Comparison of ENCODE assay signal across 8 mouse cellular contexts in the genomic region with DNA sequence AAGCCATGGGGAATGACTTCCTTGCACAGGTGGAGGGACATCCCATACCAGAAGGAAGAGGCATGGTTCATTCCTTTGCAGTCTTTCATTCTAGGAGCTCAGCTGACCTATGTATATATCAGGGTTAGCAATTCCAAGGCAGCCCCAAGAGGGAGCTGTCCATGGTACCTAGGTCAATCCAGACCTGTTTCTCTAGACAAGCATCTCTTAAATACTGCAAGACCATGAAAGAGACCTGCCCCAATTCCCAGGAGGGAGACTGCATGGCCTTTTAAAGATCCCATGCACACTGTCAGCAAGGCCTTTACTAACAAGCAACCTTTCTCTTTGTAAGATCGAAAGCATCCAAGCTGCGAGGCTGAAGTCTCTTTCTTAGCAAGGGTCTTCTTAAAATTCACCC.
DNase-seq lines count a peak whose midpoint lies in the region; ATAC-seq and TF ChIP-seq lines count a peak whose summit lies in the region.

No protein-coding gene starts in this region.

- no peaks in the 10 kb centered on the region for H3K9me3 ChIP-seq in heart, postnatal 0 days (replicated peaks; ENCODE audit: control insufficient read depth, low read length)
- no peaks in the 10 kb centered on the region for H3K9me3 ChIP-seq in heart, embryonic 10.5 days
- no peaks in the 10 kb centered on the region for H3K9me3 ChIP-seq in limb, embryonic 14.5 days (ENCODE audit: control insufficient read depth, low read length)

- no peak for ATAC-seq in heart, postnatal 0 days (ENCODE audit: insufficient read depth, low read depth)
- no peak for ATAC-seq in limb, embryonic 14.5 days (ENCODE audit: low FRiP score, low read depth)
- ATAC-seq in cerebellum, adult (ENCODE audit: insufficient number of reproducible peaks, low FRiP score, low TSS enrichment) = no peak

- no peak overlapping the region for H3K27ac ChIP-seq in heart, postnatal 0 days (ENCODE audit: low read depth)
- no peak overlapping the region for H3K27ac ChIP-seq in heart, embryonic 10.5 days
- H3K27ac ChIP-seq in limb, embryonic 14.5 days (replicated peaks; ENCODE audit: low read depth, low read length) = no peak overlapping the region

- H3K4me2 ChIP-seq in heart, postnatal 0 days (ENCODE audit: low read depth, low read length) = no peak overlapping the region
- H3K4me2 ChIP-seq in limb, embryonic 14.5 days (replicated peaks; ENCODE audit: low read depth, low read length, severe bottlenecking) = no peak overlapping the region

- no peak overlapping the region for H3K9ac ChIP-seq in heart, postnatal 0 days (replicated peaks; ENCODE audit: low read depth, low read length)
- H3K9ac ChIP-seq in limb, embryonic 14.5 days (ENCODE audit: low read depth, low read length, severe bottlenecking) = no peak overlapping the region

- WGBS in heart, postnatal 0 days = 75% methylated on average over 2 of the region's 2 CpGs
- 77% methylated on average over 2 of the region's 2 CpGs for WGBS in heart, embryonic 10.5 days
- WGBS in limb, embryonic 14.5 days = 80% methylated on average over 2 of the region's 2 CpGs

- peak; percentile 51 for DNase-seq in heart, postnatal 0 days (ENCODE audit: low spot score)
- DNase-seq in heart, embryonic 10.5 days (ENCODE audit: low spot score) = no peak
- peak; percentile 32 for DNase-seq in A20 (ENCODE audit: low read depth, low spot score)
- peak; percentile 20 for DNase-seq in c-Kit-positive CD71-negative TER-119-negative erythroid progenitor cells, embryonic 14.5 days (ENCODE audit: low read depth)
- DNase-seq in limb, embryonic 14.5 days (ENCODE audit: low spot score) = peak; percentile 79
- DNase-seq in T-cell, adult 2 months (ENCODE audit: low spot score) = no peak
- DNase-seq in cerebellum, postnatal 10 days = no peak

- TF ChIP-seq EP300 in heart, postnatal 0 days (IDR thresholded peaks at IDR 0.05; ENCODE audit: low read depth) = no peak

- H3K4me3 ChIP-seq in heart, postnatal 0 days (ENCODE audit: low read depth, low read length) = no peak overlapping the region
- no peak overlapping the region for H3K4me3 ChIP-seq in heart, embryonic 10.5 days
- no peak overlapping the region for H3K4me3 ChIP-seq in limb, embryonic 14.5 days (replicated peaks; ENCODE audit: low read length)

- no peaks in the 10 kb centered on the region for H3K27me3 ChIP-seq in heart, postnatal 0 days (ENCODE audit: control insufficient read depth, insufficient read depth, low read length)
- H3K27me3 ChIP-seq in heart, embryonic 10.5 days (ENCODE audit: insufficient read depth, poor library complexity, severe bottlenecking) = peaks cover 9% of the 10 kb centered on the region; the same call in 1 of the 2 replicates
- H3K27me3 ChIP-seq in limb, embryonic 14.5 days (ENCODE audit: control insufficient read depth, insufficient read depth, low read length) = no peaks in the 10 kb centered on the region

- no peaks in the 10 kb centered on the region for H3K4me1 ChIP-seq in heart, postnatal 0 days (ENCODE audit: control insufficient read depth, insufficient read depth)
- no peaks in the 10 kb centered on the region for H3K4me1 ChIP-seq in heart, embryonic 10.5 days
- no peaks in the 10 kb centered on the region for H3K4me1 ChIP-seq in limb, embryonic 14.5 days (ENCODE audit: control insufficient read depth, insufficient read depth, low read length)

- no peak for TF ChIP-seq CTCF in heart, postnatal 0 days (IDR thresholded peaks at IDR 0.05; ENCODE audit: low read depth)

- no peaks in the 10 kb centered on the region for H3K36me3 ChIP-seq in heart, postnatal 0 days (replicated peaks; ENCODE audit: control insufficient read depth, insufficient read depth, low read length)
- H3K36me3 ChIP-seq in heart, embryonic 10.5 days = no peaks in the 10 kb centered on the region
- no peaks in the 10 kb centered on the region for H3K36me3 ChIP-seq in limb, embryonic 14.5 days (ENCODE audit: control insufficient read depth, insufficient read depth, low read length)

- no peak for TF ChIP-seq POLR2A in limb, embryonic 14.5 days (IDR thresholded peaks at IDR 0.05; ENCODE audit: borderline replicate concordance, extremely low read depth, insufficient read depth, insufficient read length)

Comparison
In these comparisons a context has a peak if more than half of its experiments do, and no peak if none do; other contexts are left out.
1. DNase-seq: peak in heart, postnatal 0 days (single experiment), A20 (single experiment), c-Kit-positive CD71-negative TER-119-negative erythroid progenitor cells, embryonic 14.5 days (single experiment) and limb, embryonic 14.5 days (single experiment); none in heart, embryonic 10.5 days (single experiment), T-cell, adult 2 months (single experiment) and cerebellum, postnatal 10 days (0 of 2).